Mouse (Mus musculus): ENCODE results near the gene Zzef1. TPM values are rescaled to one million over a fixed set of nuclear protein-coding genes. Genes with fewer than 3 reads are reported as not detected.

Gene Zzef1
- polyA plus RNA-seq, 1 experiment from 2014 or later = 21.6 TPM

DNA sequence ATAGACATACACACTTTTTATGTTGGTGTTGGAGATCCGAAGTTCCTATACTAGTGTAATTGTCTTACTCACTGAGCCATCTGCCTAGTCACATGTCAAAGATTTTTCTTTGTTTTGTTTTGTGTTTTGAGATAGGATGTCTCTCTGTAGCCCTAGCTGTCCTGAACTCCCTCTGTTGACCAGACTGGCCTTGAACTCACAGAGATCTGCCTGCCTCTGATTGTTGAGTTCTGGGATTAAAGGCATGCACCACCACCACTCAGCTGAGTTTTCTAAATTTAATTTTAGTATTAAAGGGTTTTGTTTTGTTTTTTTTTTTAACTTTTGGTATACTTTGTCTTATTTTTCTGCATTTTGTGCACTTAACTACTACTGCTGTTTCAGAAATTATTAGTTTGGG lies 76.0 kb downstream of the Zzef1 start:
- Histone ChIP-seq H3K9me3 (ENCODE audit: control insufficient read depth, low read length) (no peaks in the 10 kb centered on the region), H3K9ac (replicated peaks; ENCODE audit: low read depth, low read length) (no peak overlapping the region), H3K27me3 (ENCODE audit: control insufficient read depth, insufficient read depth, low read length) (no peaks in the 10 kb centered on the region), H3K4me3 (ENCODE audit: low read depth, low read length) (no peak overlapping the region), H3K4me1 (ENCODE audit: control insufficient read depth, insufficient read depth, low read length) (no peaks in the 10 kb centered on the region), H3K4me2 (ENCODE audit: low read depth, low read length) (no peak overlapping the region), H3K36me3 (ENCODE audit: control insufficient read depth, insufficient read depth, low read length) (peaks cover 76% of the 10 kb centered on the region), H3K27ac (ENCODE audit: low read depth, low read length) (no peak overlapping the region)
- 80% methylated on average over 1 of the region's 1 CpGs for WGBS
- no peak for ATAC-seq (ENCODE audit: low read depth)

DNA sequence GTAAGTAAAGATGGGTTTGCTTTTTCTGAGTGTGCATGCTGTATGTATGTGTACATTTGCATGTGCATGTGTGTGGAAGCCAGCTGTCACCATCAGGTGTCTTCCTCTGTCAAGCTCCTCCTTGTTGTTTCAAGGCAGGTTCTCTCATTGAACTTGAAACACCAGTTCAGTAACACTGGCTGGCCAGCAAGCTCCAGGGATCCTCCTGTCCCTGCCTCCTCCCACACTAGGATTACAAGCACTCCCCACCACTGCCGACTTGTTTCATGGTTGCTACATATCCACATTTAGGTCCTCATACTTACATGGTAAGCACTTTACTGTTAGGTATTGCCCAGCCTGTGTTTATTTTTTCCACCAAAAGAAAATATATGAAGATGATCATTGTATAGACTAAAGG lies 96.6 kb downstream of the Zzef1 start:
- H3K4me1 ChIP-seq (ENCODE audit: control insufficient read depth, insufficient read depth, low read length) = no peaks in the 10 kb centered on the region
- H3K9ac ChIP-seq (replicated peaks; ENCODE audit: low read depth, low read length) = no peak overlapping the region
- H3K9me3 ChIP-seq (ENCODE audit: control insufficient read depth, low read length) = no peaks in the 10 kb centered on the region
- H3K27ac ChIP-seq (ENCODE audit: low read depth, low read length) = no peak overlapping the region
- H3K27me3 ChIP-seq (ENCODE audit: control insufficient read depth, insufficient read depth, low read length) = no peaks in the 10 kb centered on the region
- no peak for ATAC-seq (ENCODE audit: low read depth)
- no peak overlapping the region for H3K4me3 ChIP-seq (ENCODE audit: low read depth, low read length)
- WGBS = 97% methylated on average over 1 of the region's 1 CpGs
- no peak overlapping the region for H3K4me2 ChIP-seq (ENCODE audit: low read depth, low read length)
- peaks cover 57% of the 10 kb centered on the region for H3K36me3 ChIP-seq (ENCODE audit: control insufficient read depth, insufficient read depth, low read length)

DNA sequence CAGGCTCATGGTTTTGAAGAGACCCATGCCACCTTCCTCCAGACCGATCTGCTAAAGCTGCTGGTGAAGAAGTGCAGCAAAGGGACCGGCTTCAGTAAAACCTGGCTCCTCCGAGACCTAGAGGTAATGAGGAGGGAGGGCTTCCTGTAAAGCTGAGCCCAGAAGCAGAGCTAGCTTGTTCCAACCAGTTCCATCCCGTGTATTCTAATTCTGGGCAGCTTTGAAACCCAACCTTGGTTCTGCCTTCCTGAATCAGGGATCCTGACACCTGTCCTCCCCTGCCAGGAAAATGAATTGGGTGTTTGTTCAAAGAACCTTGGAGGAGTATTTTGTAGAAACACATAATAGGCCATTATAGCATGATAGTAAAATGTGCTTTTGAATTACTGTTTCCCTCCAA lies 112.4 kb downstream of the Zzef1 start:
- peaks cover 66% of the 10 kb centered on the region for H3K36me3 ChIP-seq (ENCODE audit: control insufficient read depth, insufficient read depth, low read length)
- H3K9me3 ChIP-seq (ENCODE audit: control insufficient read depth, low read length) = no peaks in the 10 kb centered on the region
- H3K27me3 ChIP-seq (ENCODE audit: control insufficient read depth, insufficient read depth, low read length) = no peaks in the 10 kb centered on the region
- WGBS = 91% methylated on average over 4 of the region's 4 CpGs
- H3K4me3 ChIP-seq (ENCODE audit: low read depth, low read length) = no peak overlapping the region
- H3K4me1 ChIP-seq (ENCODE audit: control insufficient read depth, insufficient read depth, low read length) = no peaks in the 10 kb centered on the region
- H3K9ac ChIP-seq (replicated peaks; ENCODE audit: low read depth, low read length) = no peak overlapping the region
- no peak overlapping the region for H3K4me2 ChIP-seq (ENCODE audit: low read depth, low read length)
- no peak for ATAC-seq (ENCODE audit: low read depth)
- no peak overlapping the region for H3K27ac ChIP-seq (ENCODE audit: low read depth, low read length)

DNA sequence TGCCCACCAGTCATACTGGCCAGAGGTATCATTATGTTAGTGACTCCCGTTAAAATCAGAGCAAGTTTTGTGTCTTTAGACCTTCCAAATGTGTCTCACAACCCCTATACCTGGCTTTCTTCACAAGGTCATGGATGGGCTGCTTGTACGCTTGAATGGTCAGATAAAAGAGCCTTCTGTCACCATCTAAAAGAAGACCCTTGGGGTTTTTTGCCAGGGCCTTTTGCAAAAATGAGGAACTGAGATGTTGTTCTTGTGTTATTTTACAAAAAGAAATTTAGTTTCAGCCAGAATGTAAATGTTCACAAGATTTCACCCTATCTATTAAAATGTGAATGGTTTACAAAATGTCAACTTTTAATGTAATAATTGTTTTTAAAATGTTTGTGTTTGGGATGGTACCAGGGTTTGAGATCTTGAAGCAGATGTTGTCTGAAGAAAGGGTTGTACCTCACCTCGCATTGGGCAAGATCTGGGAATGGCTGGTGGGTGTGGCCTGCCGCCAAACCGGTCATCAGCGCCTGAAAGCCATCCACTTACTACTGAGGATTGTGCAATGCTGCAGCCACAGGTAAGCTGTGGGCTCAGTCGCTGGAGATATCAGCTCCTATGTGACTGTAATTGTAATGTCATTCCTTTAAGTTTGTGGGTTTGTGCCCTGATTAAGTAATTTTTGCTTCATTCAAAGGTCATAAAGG lies 121.4 kb downstream of the Zzef1 start:
- WGBS = 78% methylated on average over 7 of the region's 7 CpGs
- ATAC-seq (ENCODE audit: low read depth) = no peak
- Histone ChIP-seq H3K27ac (ENCODE audit: low read depth, low read length) (no peak overlapping the region), H3K4me2 (ENCODE audit: low read depth, low read length) (no peak overlapping the region), H3K4me1 (ENCODE audit: control insufficient read depth, insufficient read depth, low read length) (no peaks in the 10 kb centered on the region), H3K4me3 (ENCODE audit: low read depth, low read length) (no peak overlapping the region), H3K27me3 (ENCODE audit: control insufficient read depth, insufficient read depth, low read length) (no peaks in the 10 kb centered on the region), H3K9ac (replicated peaks; ENCODE audit: low read depth, low read length) (no peak overlapping the region), H3K9me3 (ENCODE audit: control insufficient read depth, low read length) (no peaks in the 10 kb centered on the region), H3K36me3 (ENCODE audit: control insufficient read depth, insufficient read depth, low read length) (peaks cover 66% of the 10 kb centered on the region)

DNA sequence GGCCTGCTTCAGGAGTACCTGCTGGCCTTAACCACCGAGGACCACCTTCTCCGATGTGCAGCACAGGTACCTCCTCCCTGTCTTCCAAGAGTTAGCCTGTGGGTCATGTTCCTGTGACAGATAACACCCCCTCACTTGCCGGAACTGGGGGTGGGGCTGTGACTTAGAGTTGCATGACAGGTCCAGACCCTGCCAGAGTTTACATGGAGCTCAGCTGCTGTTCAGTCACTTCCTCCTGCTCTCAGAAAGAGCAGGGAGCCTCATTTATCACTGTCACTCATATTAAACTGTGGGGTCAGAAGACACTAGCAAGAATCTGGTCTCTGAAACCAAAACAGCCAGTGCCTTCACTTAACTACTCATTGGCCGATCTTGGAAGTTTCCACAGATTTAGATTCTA lies 127.1 kb downstream of the Zzef1 start:
- Histone ChIP-seq H3K27me3 (ENCODE audit: control insufficient read depth, insufficient read depth, low read length) (no peaks in the 10 kb centered on the region), H3K27ac (ENCODE audit: low read depth, low read length) (no peak overlapping the region), H3K9ac (replicated peaks; ENCODE audit: low read depth, low read length) (no peak overlapping the region), H3K36me3 (ENCODE audit: control insufficient read depth, insufficient read depth, low read length) (peaks cover 43% of the 10 kb centered on the region), H3K4me2 (ENCODE audit: low read depth, low read length) (no peak overlapping the region), H3K4me3 (ENCODE audit: low read depth, low read length) (no peak overlapping the region), H3K9me3 (ENCODE audit: control insufficient read depth, low read length) (no peaks in the 10 kb centered on the region), H3K4me1 (ENCODE audit: control insufficient read depth, insufficient read depth, low read length) (no peaks in the 10 kb centered on the region)
- WGBS = 91% methylated on average over 4 of the region's 4 CpGs
- ATAC-seq (ENCODE audit: low read depth) = no peak

DNA sequence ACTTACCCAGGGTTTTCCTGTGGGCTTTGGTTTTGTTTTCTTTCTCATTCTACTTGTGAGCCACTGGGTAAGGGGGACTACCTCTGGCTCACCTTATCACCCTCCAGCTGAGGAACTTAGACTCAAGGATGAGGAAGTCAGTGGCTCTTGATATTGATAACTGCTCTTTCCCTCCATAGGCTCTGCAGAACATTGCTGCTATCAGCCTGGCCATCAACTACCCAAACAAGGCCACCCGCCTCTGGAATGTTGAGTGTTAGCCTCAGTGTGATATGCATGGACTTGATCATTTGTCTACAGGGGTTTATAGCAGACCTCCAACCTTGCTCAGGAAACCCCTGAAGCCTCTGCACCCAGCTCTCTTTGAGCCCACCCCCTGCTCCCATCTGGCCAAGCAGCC lies 128.4 kb downstream of the Zzef1 start:
- H3K4me3 ChIP-seq (ENCODE audit: low read depth, low read length) = no peak overlapping the region
- 92% methylated on average over 1 of the region's 1 CpGs for WGBS
- no peak for ATAC-seq (ENCODE audit: low read depth)
- H3K27me3 ChIP-seq (ENCODE audit: control insufficient read depth, insufficient read depth, low read length) = no peaks in the 10 kb centered on the region
- H3K27ac ChIP-seq (ENCODE audit: low read depth, low read length) = no peak overlapping the region
- H3K4me2 ChIP-seq (ENCODE audit: low read depth, low read length) = no peak overlapping the region
- peaks cover 43% of the 10 kb centered on the region for H3K36me3 ChIP-seq (ENCODE audit: control insufficient read depth, insufficient read depth, low read length)
- H3K9ac ChIP-seq (replicated peaks; ENCODE audit: low read depth, low read length) = no peak overlapping the region
- no peaks in the 10 kb centered on the region for H3K4me1 ChIP-seq (ENCODE audit: control insufficient read depth, insufficient read depth, low read length)
- H3K9me3 ChIP-seq (ENCODE audit: control insufficient read depth, low read length) = no peaks in the 10 kb centered on the region

DNA sequence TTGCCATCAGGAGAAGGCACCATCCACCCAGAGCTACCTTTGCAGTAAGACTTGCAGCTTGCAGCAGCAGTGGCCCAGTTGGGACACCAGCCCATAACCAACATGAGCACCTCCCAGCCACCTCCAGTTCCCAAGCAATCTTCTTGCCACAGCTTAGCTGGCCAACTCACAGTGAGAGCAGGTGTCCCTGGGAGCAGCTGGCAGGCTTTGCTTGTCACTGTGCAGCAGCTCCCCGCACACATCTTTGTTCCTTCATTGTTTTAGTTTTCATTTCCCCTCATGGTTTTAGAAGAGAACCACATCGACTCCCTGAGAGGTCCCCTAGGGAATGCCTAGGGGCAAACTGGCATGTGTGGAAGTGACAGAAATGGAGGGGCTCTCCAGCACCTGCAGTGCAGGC lies 129.0 kb downstream of the Zzef1 start:
- Histone ChIP-seq H3K4me3 (ENCODE audit: low read depth, low read length) (no peak overlapping the region), H3K4me1 (ENCODE audit: control insufficient read depth, insufficient read depth, low read length) (no peaks in the 10 kb centered on the region), H3K9ac (replicated peaks; ENCODE audit: low read depth, low read length) (no peak overlapping the region), H3K36me3 (ENCODE audit: control insufficient read depth, insufficient read depth, low read length) (peaks cover 40% of the 10 kb centered on the region), H3K9me3 (ENCODE audit: control insufficient read depth, low read length) (no peaks in the 10 kb centered on the region), H3K27ac (ENCODE audit: low read depth, low read length) (no peak overlapping the region), H3K27me3 (ENCODE audit: control insufficient read depth, insufficient read depth, low read length) (no peaks in the 10 kb centered on the region), H3K4me2 (ENCODE audit: low read depth, low read length) (no peak overlapping the region)
- WGBS = 47% methylated on average over 2 of the region's 2 CpGs
- no peak for ATAC-seq (ENCODE audit: low read depth)

DNA sequence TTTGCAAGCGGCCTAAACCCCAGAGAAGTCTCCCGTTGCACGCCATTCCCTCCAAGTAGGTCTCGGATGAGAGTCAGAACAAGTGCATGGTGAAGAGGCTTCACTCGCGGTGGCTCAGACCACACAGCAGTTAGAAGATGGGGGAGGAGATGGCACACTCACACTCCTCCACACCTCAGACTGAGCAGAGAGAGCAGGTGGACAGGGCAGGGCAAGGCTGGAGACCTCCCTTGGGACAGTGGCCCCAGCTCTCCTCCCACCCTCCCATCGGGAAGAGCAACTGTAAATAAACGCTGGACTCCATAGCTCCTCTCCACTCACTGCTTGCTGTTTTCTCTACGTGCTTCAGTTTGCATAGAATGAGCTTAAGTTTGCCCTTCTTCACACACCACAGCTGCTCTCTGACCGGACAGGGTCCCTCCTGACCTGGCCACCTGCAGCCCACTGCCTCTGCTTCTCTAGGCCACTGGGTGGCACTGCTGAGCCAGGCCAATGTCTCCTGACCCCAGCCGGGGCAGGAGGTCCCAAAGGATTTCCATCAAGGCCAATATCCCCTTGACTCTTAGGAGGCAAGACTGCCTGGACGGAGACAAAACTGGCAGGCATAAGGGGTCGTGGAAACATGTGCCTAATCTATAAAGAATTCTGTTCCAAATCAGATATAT lies 130.3 kb downstream of the Zzef1 start:
- Histone ChIP-seq H3K27me3 (ENCODE audit: control insufficient read depth, insufficient read depth, low read length) (no peaks in the 10 kb centered on the region), H3K4me2 (ENCODE audit: low read depth, low read length) (no peak overlapping the region), H3K9me3 (ENCODE audit: control insufficient read depth, low read length) (no peaks in the 10 kb centered on the region), H3K4me1 (ENCODE audit: control insufficient read depth, insufficient read depth, low read length) (no peaks in the 10 kb centered on the region), H3K4me3 (ENCODE audit: low read depth, low read length) (no peak overlapping the region), H3K9ac (replicated peaks; ENCODE audit: low read depth, low read length) (no peak overlapping the region), H3K36me3 (ENCODE audit: control insufficient read depth, insufficient read depth, low read length) (peaks cover 27% of the 10 kb centered on the region), H3K27ac (ENCODE audit: low read depth, low read length) (no peak overlapping the region)
- 50% methylated on average over 13 of the region's 13 CpGs for WGBS
- no peak; the same call in 1 of the 2 replicates for ATAC-seq (ENCODE audit: low read depth)

DNA sequence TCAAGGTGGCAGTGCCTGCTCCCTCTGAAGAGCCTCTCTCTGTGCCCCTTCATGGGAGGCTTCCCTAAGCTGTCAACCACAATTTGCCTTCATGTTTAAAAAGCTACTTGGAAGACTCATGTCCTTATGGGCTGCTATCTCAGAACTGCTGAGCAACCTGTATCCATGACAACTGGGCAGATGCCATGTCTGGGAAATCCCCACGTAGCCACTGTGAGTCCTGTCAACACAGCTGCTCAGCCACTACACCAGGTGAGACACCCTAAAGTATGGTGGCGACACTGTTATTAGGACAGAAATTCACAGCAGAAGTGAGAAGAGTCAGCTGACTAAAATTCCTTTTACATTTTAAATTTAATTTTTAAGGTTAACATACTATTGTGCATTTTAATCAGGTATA lies 132.5 kb downstream of the Zzef1 start:
- H3K4me2 ChIP-seq (ENCODE audit: low read depth, low read length) = no peak overlapping the region
- 71% methylated on average over 2 of the region's 2 CpGs for WGBS
- H3K4me3 ChIP-seq (ENCODE audit: low read depth, low read length) = no peak overlapping the region
- no peaks in the 10 kb centered on the region for H3K27me3 ChIP-seq (ENCODE audit: control insufficient read depth, insufficient read depth, low read length)
- no peak overlapping the region for H3K27ac ChIP-seq (ENCODE audit: low read depth, low read length)
- H3K9ac ChIP-seq (replicated peaks; ENCODE audit: low read depth, low read length) = no peak overlapping the region
- H3K4me1 ChIP-seq (ENCODE audit: control insufficient read depth, insufficient read depth, low read length) = no peaks in the 10 kb centered on the region
- no peak for ATAC-seq (ENCODE audit: low read depth)
- no peaks in the 10 kb centered on the region for H3K9me3 ChIP-seq (ENCODE audit: control insufficient read depth, low read length)
- peaks cover 16% of the 10 kb centered on the region; the same call in 1 of the 2 replicates for H3K36me3 ChIP-seq (ENCODE audit: control insufficient read depth, insufficient read depth, low read length)

All from neural tube, embryonic 14.5 days (tissue).